ENCODE assay signal across 8 mouse cellular contexts in genomic region chr2:178137518-178137917, GRCm38 (mm10). TPM values are rescaled to one million over a fixed set of nuclear protein-coding genes. Genes with fewer than 3 reads are reported as not detected.
A peak's percentile ranks its signal among the peaks of the same experiment; 100 is the strongest.
DNase-seq lines count a peak whose midpoint lies in the region; ATAC-seq and TF ChIP-seq lines count a peak whose summit lies in the region.

No protein-coding gene starts in this region.

- no peak for ATAC-seq in midbrain, embryonic 15.5 days (replicated peaks)
- no peak for ATAC-seq in limb, embryonic 14.5 days (ENCODE audit: low FRiP score, low read depth)

- H3K4me1 ChIP-seq in midbrain, embryonic 10.5 days: peaks cover 19% of the 10 kb centered on the region
- peaks cover 7% of the 10 kb centered on the region; the same call in 1 of the 2 replicates for H3K4me1 ChIP-seq in midbrain, embryonic 15.5 days
- H3K4me1 ChIP-seq in limb, embryonic 14.5 days (ENCODE audit: control insufficient read depth, insufficient read depth, low read length): peaks cover 3% of the 10 kb centered on the region

- TF ChIP-seq POLR2A in limb, embryonic 14.5 days (IDR thresholded peaks at IDR 0.05; ENCODE audit: borderline replicate concordance, extremely low read depth, insufficient read depth, insufficient read length): no peak

- H3K4me2 ChIP-seq in midbrain, embryonic 15.5 days: no peak overlapping the region
- H3K4me2 ChIP-seq in limb, embryonic 14.5 days (replicated peaks; ENCODE audit: low read depth, low read length, severe bottlenecking): no peak overlapping the region

- H3K27me3 ChIP-seq in midbrain, embryonic 10.5 days (ENCODE audit: low read depth, poor library complexity, severe bottlenecking): peaks cover 21% of the 10 kb centered on the region
- no peaks in the 10 kb centered on the region for H3K27me3 ChIP-seq in midbrain, embryonic 15.5 days (replicated peaks)
- 0 out of 2 replicates have a peak, but pooled peaks cover 4% of the 10 kb centered on the region for H3K27me3 ChIP-seq in limb, embryonic 14.5 days (ENCODE audit: control insufficient read depth, insufficient read depth, low read length)

- H3K27ac ChIP-seq in midbrain, embryonic 10.5 days (replicated peaks): no peak overlapping the region
- H3K27ac ChIP-seq in midbrain, embryonic 15.5 days: no peak overlapping the region
- no peak overlapping the region for H3K27ac ChIP-seq in limb, embryonic 14.5 days (replicated peaks; ENCODE audit: low read depth, low read length)

- no peak overlapping the region for H3K9ac ChIP-seq in midbrain, embryonic 15.5 days
- no peak overlapping the region for H3K9ac ChIP-seq in limb, embryonic 14.5 days (ENCODE audit: low read depth, low read length, severe bottlenecking)

- peak; percentile 27 to 81 for DNase-seq in adrenal gland, adult (ENCODE audit: inconsistent age in 2 of 2, low spot score in 1 of 2)
- no peak for DNase-seq in adrenal gland, postnatal 4 days (ENCODE audit: low spot score in 2 of 2)
- DNase-seq in midbrain, embryonic 10.5 days (ENCODE audit: low spot score): peak; percentile 59
- DNase-seq in c-Kit-negative CD71-positive TER-119-positive erythroid progenitor cells, embryonic 14.5 days (ENCODE audit: low read depth, low spot score): peak; percentile 6
- DNase-seq in forelimb bud, embryonic 11.5 days (ENCODE audit: low read depth, low spot score): peak; percentile 76
- peak; percentile 69 for DNase-seq in limb, embryonic 14.5 days (ENCODE audit: low spot score)
- DNase-seq in right cerebral cortex, postnatal 4 days: peak; percentile 65

- H3K36me3 ChIP-seq in midbrain, embryonic 10.5 days: no peaks in the 10 kb centered on the region
- H3K36me3 ChIP-seq in midbrain, embryonic 15.5 days (replicated peaks): no peaks in the 10 kb centered on the region
- H3K36me3 ChIP-seq in limb, embryonic 14.5 days (ENCODE audit: control insufficient read depth, insufficient read depth, low read length): no peaks in the 10 kb centered on the region

- WGBS in midbrain, embryonic 10.5 days: 12% methylated on average over 3 of the region's 3 CpGs
- WGBS in midbrain, embryonic 15.5 days: 5% methylated on average over 3 of the region's 3 CpGs
- WGBS in limb, embryonic 14.5 days: 9% methylated on average over 3 of the region's 3 CpGs

- H3K4me3 ChIP-seq in midbrain, embryonic 10.5 days: no peak overlapping the region
- H3K4me3 ChIP-seq in midbrain, embryonic 15.5 days: no peak overlapping the region
- H3K4me3 ChIP-seq in limb, embryonic 14.5 days (replicated peaks; ENCODE audit: low read length): no peak overlapping the region

- no peaks in the 10 kb centered on the region for H3K9me3 ChIP-seq in midbrain, embryonic 10.5 days (replicated peaks)
- H3K9me3 ChIP-seq in midbrain, embryonic 15.5 days: no peaks in the 10 kb centered on the region
- H3K9me3 ChIP-seq in limb, embryonic 14.5 days (ENCODE audit: control insufficient read depth, low read length): no peaks in the 10 kb centered on the region

RNA-seq across cellular contexts. Expression of gene Phactr3, which starts 18.7 kb away (rescaled TPM):
- total RNA-seq in adrenal gland, postnatal 4 days (2021): 1 to 10 TPM; 7.3 to 8.2 TPM
- 5.8 and 6.7 TPM in 2 replicates for polyA plus RNA-seq in midbrain, embryonic 10.5 days (2016; fragmentation: Nextera tagmentation; extraction: Ambion mirVana)
- 66.3 and 67.1 TPM in 2 replicates for polyA plus RNA-seq in midbrain, embryonic 15.5 days (2015; fragmentation: Nextera tagmentation; extraction: Ambion mirVana)
- polyA plus RNA-seq in limb, embryonic 14.5 days (2012; rRNA removed): 0.48 and 0.56 TPM in 2 replicates
- polyA plus RNA-seq in limb, embryonic 14.5 days (2014; fragmentation: Nextera tagmentation; extraction: Ambion mirVana): 0.46 and 0.55 TPM in 2 replicates

RNA-seq across cellular contexts. Expression of gene Zfp931, which starts 59.2 kb away (rescaled TPM):
- total RNA-seq in adrenal gland, postnatal 4 days (2021): 10 to 100 TPM; 14.9 to 16.5 TPM
- 17.6 and 18.0 TPM in 2 replicates for polyA plus RNA-seq in midbrain, embryonic 10.5 days (2016; fragmentation: Nextera tagmentation; extraction: Ambion mirVana)
- polyA plus RNA-seq in midbrain, embryonic 15.5 days (2015; fragmentation: Nextera tagmentation; extraction: Ambion mirVana): 15.0 TPM in 2 replicates
- 6.9 and 9.6 TPM in 2 replicates for polyA plus RNA-seq in limb, embryonic 14.5 days (2012; rRNA removed)
- 14.7 and 16.2 TPM in 2 replicates for polyA plus RNA-seq in limb, embryonic 14.5 days (2014; fragmentation: Nextera tagmentation; extraction: Ambion mirVana)

Comparison
In these comparisons a context has a peak if more than half of its experiments do, and no peak if none do; other contexts are left out.
1. DNase-seq: peak in adrenal gland, adult (2 of 2), midbrain, embryonic 10.5 days (single experiment), c-Kit-negative CD71-positive TER-119-positive erythroid progenitor cells, embryonic 14.5 days (single experiment), forelimb bud, embryonic 11.5 days (single experiment), limb, embryonic 14.5 days (single experiment) and right cerebral cortex, postnatal 4 days (single experiment); none in adrenal gland, postnatal 4 days (0 of 2).